Mouse (Mus musculus) G1E (cell line): ENCODE measurements around the gene Pdgfc. TPM values are rescaled to one million over a fixed set of nuclear protein-coding genes. Genes with fewer than 3 reads are reported as not detected.

Source experiments
- ATAC-seq: 2 replicates; pipeline ENCODE4 v1.8.0; 2016; ENCODE audit warnings: mild to moderate bottlenecking; ENCODE audit not compliant: insufficient number of reproducible peaks, poor library complexity, low FRiP score, severe bottlenecking; ENCODE audit errors: extremely low read depth
- DNase-seq: peaks from one replicate; pipeline ENCODE4 v3.0.0; 2012; ENCODE audit warnings: low spot score
- H3K27me3 ChIP-seq: 2 replicates; pipeline ENCODE4 v1.6.1; 2012; ENCODE audit warnings: mild to moderate bottlenecking, low read length, inconsistent platforms; ENCODE audit not compliant: insufficient read depth
- H3K36me3 ChIP-seq: replicated peaks from 2 replicates; pipeline ENCODE3; 2012; ENCODE audit warnings: mild to moderate bottlenecking, inconsistent platforms
- H3K4me1 ChIP-seq: 2 replicates; pipeline ENCODE4 v1.6.1; 2012; ENCODE audit warnings: low read depth, low read length, inconsistent platforms, mixed read lengths; ENCODE audit not compliant: insufficient read depth
- H3K4me3 ChIP-seq: 2 replicates; pipeline ENCODE4 v1.5.1; 2012; ENCODE audit warnings: low read depth, mild to moderate bottlenecking, inconsistent platforms, low read length, moderate library complexity, mixed read lengths
- H3K9me3 ChIP-seq: replicated peaks from 2 replicates; pipeline ENCODE4 v1.6.1; 2012; ENCODE audit warnings: inconsistent platforms
- CTCF ChIP-seq: IDR thresholded peaks from 2 replicates; pipeline ENCODE4 v1.5.1; 2012; ENCODE audit warnings: low read depth, low read length, inconsistent platforms, mixed read lengths
- GATA1 ChIP-seq: IDR thresholded peaks from 2 replicates; pipeline ENCODE4 v1.6.1; 2012; ENCODE audit warnings: borderline replicate concordance, low read length, inconsistent platforms, mixed read lengths
- GATA2 ChIP-seq: IDR thresholded peaks from 2 replicates; pipeline ENCODE4 v1.6.1; 2012; ENCODE audit warnings: low read depth, low read length, inconsistent platforms, borderline replicate concordance
- POLR2AphosphoS5 ChIP-seq: IDR thresholded peaks from 2 replicates; pipeline ENCODE4 v1.6.1; 2012; ENCODE audit warnings: low read depth, low read length, inconsistent platforms; ENCODE audit not compliant: insufficient replicate concordance
- TAL1 ChIP-seq: conservative IDR thresholded peaks from 2 replicates; pipeline ENCODE4 v1.6.1; 2012; ENCODE audit warnings: low read depth, low read length, inconsistent platforms, mixed read lengths
- polyA plus RNA-seq: library from polyadenylated mRNA; stranded (reverse); fragments of >175 nt; gene quantifications from 2 replicates; pipeline ENCODE4 v1.2.3, GENCODE M21; 2012
- total RNA-seq, 2 experiments: library from RNA; stranded (forward) in 1 of 2; stranded (reverse) in 1 of 2; fragments of 200-1000 nt in 1 of 2; fragments of >200 nt in 1 of 2; fragmentation: Nextera tagmentation in 1 of 2; gene quantifications; 2 replicates each; pipeline ENCODE4 v1.2.3; 2014 to 2017

Gene Pdgfc
- total and polyA plus RNA-seq, 3 experiments, result 0.16 to 5.1 TPM; not detected in 1

GRCm38 (mm10) chr3:81162129-81162528 lies 125.9 kb downstream of the Pdgfc start:
- TF ChIP-seq CTCF, result no peak
- TF ChIP-seq POLR2AphosphoS5, result no peak
- TF ChIP-seq TAL1, result no peak
- no peak for TF ChIP-seq GATA2
- no peak for TF ChIP-seq GATA1
- no peak overlapping the region for H3K4me3 ChIP-seq
- H3K36me3 ChIP-seq, result no peaks in the 10 kb centered on the region
- DNase-seq (no peak), ATAC-seq (no peak)
- no peaks in the 10 kb centered on the region for H3K27me3 ChIP-seq
- H3K4me1 ChIP-seq, result no peaks in the 10 kb centered on the region
- H3K9me3 ChIP-seq, result no peaks in the 10 kb centered on the region

GRCm38 (mm10) chr3:81164091-81164490 lies 127.9 kb downstream of the Pdgfc start:
- Histone ChIP-seq H3K9me3 (no peaks in the 10 kb centered on the region), H3K27me3 (no peaks in the 10 kb centered on the region), H3K36me3 (no peaks in the 10 kb centered on the region), H3K4me1 (no peaks in the 10 kb centered on the region), H3K4me3 (no peak overlapping the region)
- TF ChIP-seq CTCF (no peak), GATA1 (no peak)
- no peak for DNase-seq
- no peak for ATAC-seq

GRCm38 (mm10) chr3:81170073-81170809 lies 134.0 kb downstream of the Pdgfc start:
- no peak for DNase-seq
- Histone ChIP-seq H3K4me1 (no peaks in the 10 kb centered on the region), H3K27me3 (no peaks in the 10 kb centered on the region), H3K4me3 (no peak overlapping the region), H3K9me3 (no peaks in the 10 kb centered on the region), H3K36me3 (no peaks in the 10 kb centered on the region)
- TF ChIP-seq CTCF, result no peak
- TF ChIP-seq TAL1, result no peak
- no peak for TF ChIP-seq GATA2
- TF ChIP-seq GATA1, result no peak
- TF ChIP-seq POLR2AphosphoS5, result no peak
- ATAC-seq, result no peak

- no peaks in the 10 kb centered on the region for H3K4me1 ChIP-seq
- H3K9me3 ChIP-seq, result no peaks in the 10 kb centered on the region
- TF ChIP-seq CTCF (no peak), TAL1 (no peak), GATA2 (no peak), GATA1 (no peak), POLR2AphosphoS5 (no peak)
- H3K36me3 ChIP-seq, result no peaks in the 10 kb centered on the region
- no peak for ATAC-seq
- no peak overlapping the region for H3K4me3 ChIP-seq
- no peaks in the 10 kb centered on the region for H3K27me3 ChIP-seq
- DNase-seq, result no peak
These were observed 138.6 kb downstream of the Pdgfc start for GRCm38 (mm10) chr3:81174832-81175231.

- no peaks in the 10 kb centered on the region for H3K9me3 ChIP-seq
- no peaks in the 10 kb centered on the region for H3K27me3 ChIP-seq
- ATAC-seq (no peak), DNase-seq (no peak)
- H3K4me3 ChIP-seq, result no peak overlapping the region
- TF ChIP-seq TAL1 (no peak), GATA2 (no peak), POLR2AphosphoS5 (no peak), GATA1 (no peak), CTCF (no peak)
- H3K36me3 ChIP-seq, result no peaks in the 10 kb centered on the region
- no peaks in the 10 kb centered on the region for H3K4me1 ChIP-seq
These were observed 145.2 kb downstream of the Pdgfc start for GRCm38 (mm10) chr3:81181319-81182013.

- no peaks in the 10 kb centered on the region for H3K27me3 ChIP-seq
- no peak overlapping the region for H3K4me3 ChIP-seq
- TF ChIP-seq TAL1 (no peak), GATA2 (no peak), POLR2AphosphoS5 (no peak), CTCF (no peak), GATA1 (no peak)
- no peaks in the 10 kb centered on the region for H3K36me3 ChIP-seq
- DNase-seq, result no peak
- H3K9me3 ChIP-seq, result no peaks in the 10 kb centered on the region
- ATAC-seq, result no peak
- H3K4me1 ChIP-seq, result no peaks in the 10 kb centered on the region
These were observed 160.7 kb downstream of the Pdgfc start for GRCm38 (mm10) chr3:81196937-81197336.

- Histone ChIP-seq H3K27me3 (no peaks in the 10 kb centered on the region), H3K4me3 (no peak overlapping the region), H3K9me3 (no peaks in the 10 kb centered on the region), H3K4me1 (no peaks in the 10 kb centered on the region), H3K36me3 (no peaks in the 10 kb centered on the region)
- DNase-seq (no peak), ATAC-seq (no peak)
- TF ChIP-seq TAL1 (no peak), GATA1 (no peak), CTCF (no peak), GATA2 (no peak), POLR2AphosphoS5 (no peak)
These were observed 161.4 kb downstream of the Pdgfc start for GRCm38 (mm10) chr3:81197644-81198043.
